In the genomic region with DNA sequence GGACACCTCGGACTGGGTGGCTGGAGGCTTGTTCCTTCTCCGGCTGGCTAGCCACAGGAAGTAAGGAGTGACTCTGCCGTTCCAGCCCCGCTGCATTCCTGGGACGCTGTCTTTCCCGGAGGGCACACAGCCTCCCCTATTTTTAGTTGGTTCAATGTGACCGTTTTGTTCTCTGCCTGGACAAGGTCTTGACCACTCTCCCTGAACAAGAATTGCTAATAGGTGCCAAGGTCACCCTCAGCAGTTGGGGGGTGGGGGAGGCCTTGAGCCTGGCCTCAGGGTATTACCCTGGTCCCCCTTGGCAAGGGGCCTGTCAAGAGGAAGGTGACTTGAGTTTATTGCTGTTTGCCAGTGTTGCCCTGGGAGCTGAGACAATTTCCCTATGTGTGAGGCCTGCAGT, we compare ENCODE assay signal across 10 mouse cellular contexts. TPM values are rescaled to one million over a fixed set of nuclear protein-coding genes. Genes with fewer than 3 reads are reported as not detected.
DNase-seq lines count a peak whose midpoint lies in the region; ATAC-seq lines count a peak whose summit lies in the region.
"Had no signal": no experiment of that assay in that cellular context is flagged by ENCODE, and none has a peak within 500 bp of the region (broad histone marks: within the 10 kb centered on the region; RNA-seq: fewer than 3 reads in every experiment).

No protein-coding gene starts in this region.

- 0 out of 2 replicates have a peak, but pooled peaks have one; percentile 3 for ATAC-seq in lung, embryonic 16.5 days (ENCODE audit: low read depth)
- ATAC-seq in forebrain, embryonic 16.5 days = no peak
- ATAC-seq: midbrain, embryonic 16.5 days had no signal

- no peak overlapping the region for H3K4me3 ChIP-seq in lung, embryonic 16.5 days (ENCODE audit: low read length)
- H3K4me3 ChIP-seq in heart, embryonic 10.5 days = peak overlapping the region; percentile 16; the same call in 1 of the 2 replicates
- H3K4me3 ChIP-seq in forebrain, embryonic 16.5 days (replicated peaks; ENCODE audit: low read length) = no peak overlapping the region

- H3K4me1 ChIP-seq in lung, embryonic 16.5 days (replicated peaks; ENCODE audit: control insufficient read depth, insufficient read depth, low read length) = peaks cover 3% of the 10 kb centered on the region
- H3K4me1 ChIP-seq in heart, embryonic 10.5 days = peaks cover 83% of the 10 kb centered on the region
- peaks cover 2% of the 10 kb centered on the region; the same call in 1 of the 2 replicates for H3K4me1 ChIP-seq in forebrain, embryonic 16.5 days (replicated peaks; ENCODE audit: control insufficient read depth, insufficient read depth, low read length)

- H3K27ac ChIP-seq in lung, embryonic 16.5 days (ENCODE audit: low read length) = no peak overlapping the region
- H3K27ac ChIP-seq in heart, embryonic 10.5 days = peak overlapping the region; percentile 90
- no peak overlapping the region for H3K27ac ChIP-seq in forebrain, embryonic 16.5 days (ENCODE audit: low read length)

- no peaks in the 10 kb centered on the region for H3K9me3 ChIP-seq in lung, embryonic 16.5 days (ENCODE audit: control insufficient read depth, low read length)
- H3K9me3 ChIP-seq in heart, embryonic 10.5 days = no peaks in the 10 kb centered on the region
- H3K9me3 ChIP-seq in forebrain, embryonic 16.5 days (ENCODE audit: control insufficient read depth, low read length) = no peaks in the 10 kb centered on the region

- H3K4me2 ChIP-seq in lung, embryonic 16.5 days (ENCODE audit: low read depth, low read length) = no peak overlapping the region
- no peak overlapping the region for H3K4me2 ChIP-seq in forebrain, embryonic 16.5 days (ENCODE audit: low read length)

- no peak overlapping the region for H3K9ac ChIP-seq in lung, embryonic 16.5 days (ENCODE audit: low read length)
- no peak overlapping the region for H3K9ac ChIP-seq in forebrain, embryonic 16.5 days (replicated peaks; ENCODE audit: low read depth, low read length)

- no peaks in the 10 kb centered on the region for H3K36me3 ChIP-seq in lung, embryonic 16.5 days (ENCODE audit: control insufficient read depth, insufficient read depth, low read length)
- H3K36me3 ChIP-seq in heart, embryonic 10.5 days = 0 out of 2 replicates have a peak, but pooled peaks cover under 1% of the 10 kb centered on the region
- no peaks in the 10 kb centered on the region for H3K36me3 ChIP-seq in forebrain, embryonic 16.5 days (ENCODE audit: control insufficient read depth, insufficient read depth)

- H3K27me3 ChIP-seq in lung, embryonic 16.5 days (ENCODE audit: control insufficient read depth, insufficient read depth, low read depth, low read length) = no peaks in the 10 kb centered on the region
- no peaks in the 10 kb centered on the region for H3K27me3 ChIP-seq in heart, embryonic 10.5 days (ENCODE audit: insufficient read depth, poor library complexity, severe bottlenecking)
- no peaks in the 10 kb centered on the region for H3K27me3 ChIP-seq in forebrain, embryonic 16.5 days (replicated peaks; ENCODE audit: control insufficient read depth, insufficient read depth, low read length)

- WGBS in lung, embryonic 16.5 days = 47% methylated on average over 7 of the region's 7 CpGs
- 37% methylated on average over 7 of the region's 7 CpGs for WGBS in heart, embryonic 10.5 days
- 84% methylated on average over 7 of the region's 7 CpGs for WGBS in forebrain, embryonic 16.5 days

- no peak for DNase-seq in lung, postnatal 25 days (ENCODE audit: low spot score)
- no peak for DNase-seq in heart, embryonic 10.5 days (ENCODE audit: low spot score)
- peak; percentile 72 to 86 for DNase-seq in kidney, adult 8-10 months
- no peak for DNase-seq in testis, postnatal 14 days (ENCODE audit: low spot score)
- DNase-seq in testis, postnatal 10 days (ENCODE audit: low spot score) = no peak
- DNase-seq: left cerebral cortex, postnatal 4 days; lung, postnatal 10 days had no signal

RNA-seq across cellular contexts. Expression of a gene that starts 49.9 kb away (rescaled TPM):
- polyA plus RNA-seq in lung, embryonic 16.5 days (2015; fragmentation: Nextera tagmentation; extraction: Ambion mirVana) = 39.3 and 46.0 TPM in 2 replicates
- polyA plus RNA-seq in heart, embryonic 10.5 days (2016; fragmentation: Nextera tagmentation; extraction: Ambion mirVana) = 157 and 286 TPM in 2 replicates
- 105 and 107 TPM in 2 replicates for polyA plus RNA-seq in forebrain, embryonic 16.5 days (2015; fragmentation: Nextera tagmentation; extraction: Ambion mirVana)

Comparison
In these comparisons a context has a peak if more than half of its experiments do, and no peak if none do; other contexts are left out.
1. DNase-seq: peak in kidney, adult 8-10 months (2 of 2); none in lung, postnatal 25 days (single experiment), heart, embryonic 10.5 days (single experiment), testis, postnatal 14 days (single experiment) and testis, postnatal 10 days (single experiment).